Mouse (Mus musculus) limb, embryonic 14.5 days (tissue): Measurements from ENCODE around the gene Cdc34. TPM values are rescaled to one million over a fixed set of nuclear protein-coding genes. Genes with fewer than 3 reads are reported as not detected.
"Not testable (repeated sequence)": the region's sequence is repeated elsewhere in the genome, so short reads cannot be mapped to it uniquely, and the experiment has no call there.

Experiments used
- ATAC-seq: fragments of 200-750 bp; cut with Nextera tagmentation; 2 replicates; pipeline ENCODE4 v1.8.0; 2017; ENCODE audit warnings: low read depth, moderate number of reproducible peaks, moderate TSS enrichment; ENCODE audit not compliant: low FRiP score
- DNase-seq: peaks from one replicate; pipeline ENCODE4 v3.0.0-alpha.2; 2015; ENCODE audit warnings: low spot score
- H3K27ac ChIP-seq: fragments of 300-500 bp; sonication (generic); replicated peaks from 2 replicates; pipeline ENCODE4 v1.5.1; 2014; ENCODE audit warnings: low read depth, mild to moderate bottlenecking, low read length, moderate library complexity, mixed read lengths
- H3K27me3 ChIP-seq: fragments of 300-500 bp; sonication (generic); 2 replicates; pipeline ENCODE4 v1.6.1; 2014; ENCODE audit warnings: low read length, mixed read lengths; ENCODE audit not compliant: control insufficient read depth, insufficient read depth
- H3K36me3 ChIP-seq: fragments of 300-500 bp; sonication (generic); 2 replicates; pipeline ENCODE4 v1.6.1; 2014; ENCODE audit warnings: mild to moderate bottlenecking, low read length, moderate library complexity, mixed read lengths; ENCODE audit not compliant: control insufficient read depth, insufficient read depth
- H3K4me1 ChIP-seq: fragments of 300-500 bp; sonication (generic); 2 replicates; pipeline ENCODE4 v1.6.1; 2014; ENCODE audit warnings: antibody characterized with exemption, low read length, mixed read lengths; ENCODE audit not compliant: control insufficient read depth, insufficient read depth
- H3K4me2 ChIP-seq: fragments of 300-500 bp; sonication (generic); replicated peaks from 2 replicates; pipeline ENCODE4 v1.6.1; 2014; ENCODE audit warnings: low read depth, mild to moderate bottlenecking, low read length, moderate library complexity; ENCODE audit not compliant: severe bottlenecking
- H3K4me3 ChIP-seq: fragments of 300-500 bp; sonication (generic); replicated peaks from 2 replicates; pipeline ENCODE4 v1.5.1; 2014; ENCODE audit warnings: low read length
- H3K9ac ChIP-seq: fragments of 300-500 bp; sonication (generic); 2 replicates; pipeline ENCODE4 v1.6.1; 2014; ENCODE audit warnings: mild to moderate bottlenecking, low read depth, low read length, moderate library complexity; ENCODE audit not compliant: severe bottlenecking
- H3K9me3 ChIP-seq: fragments of 300-500 bp; sonication (generic); 2 replicates; pipeline ENCODE4 v1.6.1; 2016; ENCODE audit warnings: low read length; ENCODE audit not compliant: control insufficient read depth
- POLR2A ChIP-seq: fragments of 200-500 bp; IDR thresholded peaks from 2 replicates; pipeline ENCODE4 v1.8.0; 2012; ENCODE audit warnings: inconsistent platforms, mild to moderate bottlenecking, moderate library complexity, borderline replicate concordance; ENCODE audit not compliant: insufficient read depth, insufficient read length; ENCODE audit errors: extremely low read depth
- WGBS: fragments of 180-500 bp; shearing (Covaris S2); extraction: QIAGEN DNeasy Blood & Tissue Kit; methylation state at CpG from one replicate; pipeline ENCODE4 v1.1.7; 2014; 5-methylcytosine and 5-hydroxymethylcytosine counted together
- polyA plus RNA-seq, 2 experiments: library from polyadenylated mRNA; depleted of rRNA in 1 of 2; stranded (reverse) in 1 of 2; unstranded in 1 of 2; fragments of >200 nt; fragmentation: Nextera tagmentation in 1 of 2; extraction: Ambion mirVana in 1 of 2; gene quantifications; 2 replicates each; pipeline versions ENCODE4 v1.2.1 to v1.2.3; 2012 to 2014

Gene Cdc34
- polyA plus RNA-seq, 2 experiments = 110 to 138 TPM

GRCm38 (mm10) chr10:79698459-79698858 is 16.5 kb downstream of the Cdc34 start:
- Histone ChIP-seq H3K9ac (no peak overlapping the region), H3K27me3 (no peaks in the 10 kb centered on the region), H3K9me3 (no peaks in the 10 kb centered on the region), H3K4me3 (no peak overlapping the region), H3K27ac (no peak overlapping the region), H3K4me2 (no peak overlapping the region), H3K4me1 (peaks cover 30% of the 10 kb centered on the region), H3K36me3 (no peaks in the 10 kb centered on the region)
- no peak for TF ChIP-seq POLR2A
- WGBS = 90% methylated on average over 6 of the region's 6 CpGs
- no peak for DNase-seq
- ATAC-seq = no peak

GRCm38 (mm10) chr10:79700676-79701075 is 18.7 kb downstream of the Cdc34 start:
- 44% methylated on average over 7 of the region's 7 CpGs for WGBS
- DNase-seq = no peak
- Histone ChIP-seq H3K36me3 (no peaks in the 10 kb centered on the region), H3K4me3 (no peak overlapping the region), H3K9me3 (no peaks in the 10 kb centered on the region), H3K4me1 (peaks cover 23% of the 10 kb centered on the region), H3K27ac (no peak overlapping the region), H3K27me3 (no peaks in the 10 kb centered on the region), H3K9ac (no peak overlapping the region), H3K4me2 (no peak overlapping the region)
- TF ChIP-seq POLR2A = no peak
- no peak for ATAC-seq

GRCm38 (mm10) chr10:79701443-79702129 is 19.6 kb downstream of the Cdc34 start:
- no peak overlapping the region for H3K9ac ChIP-seq
- DNase-seq (no peak), ATAC-seq (no peak)
- no peaks in the 10 kb centered on the region for H3K9me3 ChIP-seq
- no peak for TF ChIP-seq POLR2A
- H3K4me1 ChIP-seq = peaks cover 19% of the 10 kb centered on the region
- no peak overlapping the region for H3K4me2 ChIP-seq
- WGBS = 49% methylated on average over 10 of the region's 10 CpGs
- H3K27me3 ChIP-seq = no peaks in the 10 kb centered on the region
- H3K4me3 ChIP-seq = no peak overlapping the region
- no peaks in the 10 kb centered on the region for H3K36me3 ChIP-seq
- no peak overlapping the region for H3K27ac ChIP-seq

DNA sequence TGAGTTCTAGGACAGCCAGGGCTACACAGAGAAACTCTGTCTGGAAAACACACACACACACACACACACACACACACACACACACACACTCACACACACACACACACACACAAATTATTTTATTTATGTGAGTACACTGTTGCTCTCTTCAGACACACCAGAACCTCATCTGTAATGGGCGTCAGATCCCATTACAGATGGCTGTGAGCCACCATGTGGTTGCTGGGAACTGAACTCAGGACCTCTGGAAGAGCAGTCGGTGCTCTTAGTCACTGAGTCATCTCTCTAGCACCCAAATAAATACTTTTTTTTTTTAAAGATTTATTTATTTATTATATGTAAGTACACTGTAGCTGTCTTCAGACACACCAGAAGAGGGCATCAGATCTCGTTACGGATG is 21.0 kb downstream of the Cdc34 start:
- ATAC-seq, H3K9me3 ChIP-seq, H3K27ac ChIP-seq, H3K4me3 ChIP-seq, H3K9ac ChIP-seq, DNase-seq, H3K4me2 ChIP-seq, H3K36me3 ChIP-seq, H3K27me3 ChIP-seq: not testable (repeated sequence)
- WGBS = 83% methylated on average over 2 of the region's 4 CpGs
- peaks cover 15% of the 10 kb centered on the region for H3K4me1 ChIP-seq

DNA sequence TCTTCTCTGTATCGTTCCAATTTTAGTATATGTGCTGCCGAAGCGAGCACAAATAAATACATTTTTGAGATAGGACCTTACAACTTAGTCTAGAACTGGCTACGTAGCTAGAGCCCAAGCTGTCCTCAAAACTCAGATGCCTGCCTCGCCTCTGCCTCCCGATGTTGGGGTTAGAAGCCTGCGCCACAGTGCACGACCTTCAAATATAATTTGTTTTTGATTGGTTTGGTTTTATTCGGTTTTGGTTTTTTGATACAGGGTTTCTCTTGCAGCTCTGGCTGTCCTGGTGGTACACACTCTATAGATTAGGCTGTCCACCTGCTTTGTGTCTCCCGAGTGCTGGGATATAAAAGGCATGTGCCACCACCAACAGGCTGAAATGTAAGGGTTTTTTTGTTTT is 21.5 kb downstream of the Cdc34 start:
- Histone ChIP-seq H3K9ac (peak overlapping the region; percentile 75), H3K4me3 (peak overlapping the region; percentile 84), H3K4me2 (peak overlapping the region; percentile 95), H3K4me1 (peaks cover 15% of the 10 kb centered on the region), H3K27ac (no peak overlapping the region), H3K36me3 (peaks cover 14% of the 10 kb centered on the region), H3K9me3 (no peaks in the 10 kb centered on the region), H3K27me3 (no peaks in the 10 kb centered on the region)
- no peak for DNase-seq
- no peak for ATAC-seq
- TF ChIP-seq POLR2A = no peak
- WGBS = 71% methylated on average over 10 of the region's 10 CpGs
